Mouse (Mus musculus) liver, adult 2 months (tissue): Measurements from ENCODE around the gene Gale. TPM values are rescaled to one million over a fixed set of nuclear protein-coding genes. Genes with fewer than 3 reads are reported as not detected.

ENCODE experiments used
- DNase-seq: peaks from one replicate; pipeline ENCODE4 v3.0.0-alpha.2; 2011; ENCODE audit warnings: low read depth, low spot score; ENCODE audit errors: extremely low read depth
- H3K27ac ChIP-seq: fragments of 200-500 bp; replicated peaks from 2 replicates; pipeline ENCODE4 v1.5.1; 2012; ENCODE audit warnings: low read depth, mild to moderate bottlenecking, control low read depth, inconsistent platforms, low read length; ENCODE audit not compliant: insufficient read depth
- H3K27me3 ChIP-seq: fragments of 200-500 bp; 2 replicates; pipeline ENCODE4 v1.6.1; 2012; ENCODE audit warnings: mild to moderate bottlenecking, moderate library complexity, low read length, inconsistent platforms; ENCODE audit not compliant: control insufficient read depth, insufficient read depth
- H3K36me3 ChIP-seq: fragments of 200-500 bp; 2 replicates; pipeline ENCODE4 v1.6.1; 2012; ENCODE audit warnings: low read length, inconsistent platforms; ENCODE audit not compliant: control insufficient read depth, insufficient read depth
- H3K4me1 ChIP-seq: fragments of 200-500 bp; 2 replicates; pipeline ENCODE4 v1.6.1; 2011; ENCODE audit warnings: low read length; ENCODE audit not compliant: control insufficient read depth, insufficient read depth
- H3K4me3 ChIP-seq: fragments of 200-500 bp; 2 replicates; pipeline ENCODE4 v1.5.1; 2011; ENCODE audit warnings: low read depth, mild to moderate bottlenecking, control low read depth, low read length, moderate library complexity; ENCODE audit not compliant: insufficient read depth
- H3K79me2 ChIP-seq: fragments of 200-500 bp; 2 replicates; pipeline ENCODE4 v1.6.1; 2012; ENCODE audit warnings: inconsistent platforms, mild to moderate bottlenecking, low read length, moderate library complexity; ENCODE audit not compliant: control insufficient read depth, insufficient read depth
- H3K9ac ChIP-seq: fragments of 200-500 bp; 2 replicates; pipeline ENCODE4 v1.6.1; 2012; ENCODE audit warnings: low read depth, mild to moderate bottlenecking, control low read depth, inconsistent platforms, low read length
- CTCF ChIP-seq: fragments of 200-500 bp; IDR thresholded peaks from 2 replicates; pipeline ENCODE4 v1.5.1; 2011; ENCODE audit warnings: low read depth, low read length, control low read depth
- POLR2A ChIP-seq: fragments of 200-500 bp; IDR thresholded peaks from 2 replicates; pipeline ENCODE4 v1.6.1; 2011; ENCODE audit warnings: low read length, control low read depth; ENCODE audit not compliant: insufficient read depth; ENCODE audit errors: extremely low read depth
- WGBS: fragments of 180-500 bp; shearing (Covaris S2); methylation state at CpG from one replicate; pipeline ENCODE4 v1.1.7; 2018; 5-methylcytosine and 5-hydroxymethylcytosine counted together
- polyA plus RNA-seq: library from polyadenylated mRNA; depleted of rRNA; stranded (reverse); fragments of >200 nt; gene quantifications from 2 replicates; pipeline ENCODE4 v1.2.3, GENCODE M21; 2012
- total RNA-seq: library from RNA; depleted of rRNA; stranded (reverse); fragments of >200 nt; gene quantifications from 2 replicates; pipeline ENCODE4 v1.2.3, GENCODE M21; 2014

Gale gene
- total and polyA plus RNA-seq, 2 experiments, result 32.0 to 38.5 TPM

DNA sequence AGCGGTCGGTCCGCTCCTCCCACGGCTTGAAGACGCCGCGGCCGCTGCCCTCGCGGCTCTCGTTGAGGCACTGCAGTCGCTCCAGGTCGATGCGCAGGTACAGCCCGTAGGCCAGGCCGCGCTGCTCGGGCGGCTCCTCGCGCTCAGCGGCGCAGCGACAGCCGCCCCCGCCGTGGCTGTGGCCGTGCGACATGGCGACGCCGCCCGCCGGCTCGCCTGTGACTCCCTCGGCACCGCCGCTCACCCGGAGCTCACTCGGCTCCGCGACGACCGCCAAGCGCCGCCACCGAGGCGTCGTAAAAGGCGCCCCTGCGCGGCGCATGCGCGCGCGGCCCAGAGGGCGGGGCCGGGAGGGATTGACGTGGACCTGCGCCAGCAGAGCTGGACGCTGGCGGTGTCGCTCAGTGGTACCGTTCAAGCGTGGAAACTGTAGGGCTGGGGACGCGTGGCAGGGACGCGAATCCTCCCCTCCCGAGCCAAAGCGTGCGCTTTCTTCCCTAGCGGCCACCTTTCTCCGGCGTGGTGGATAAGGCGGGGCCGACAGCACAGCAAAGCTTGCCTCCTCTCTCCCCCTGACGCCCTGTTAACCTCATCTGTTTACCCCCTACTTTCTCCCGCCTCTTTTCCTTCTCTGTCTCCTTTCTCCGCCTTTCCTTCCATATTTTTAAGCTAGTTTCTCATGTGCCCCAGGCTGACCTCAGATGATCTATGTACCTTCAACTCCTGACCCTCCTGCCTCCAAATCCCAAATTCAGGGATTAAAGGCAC lies 23.6 kb downstream of the Gale start, which contains the start of gene Pithd1:
Pithd1 (minus strand) TSS at position 322 of the 768 bp plus-strand sequence.
- Histone ChIP-seq H3K4me1 (peaks cover 9% of the 10 kb centered on the region), H3K27ac (peak within 1 kb of the TSS; percentile 69), H3K36me3 (no peaks in the 10 kb centered on the region; the same call in 1 of the 2 replicates), H3K9ac (peak within 1 kb of the TSS; percentile 93), H3K4me3 (peak within 1 kb of the TSS; percentile 55), H3K79me2 (peaks cover 8% of the 10 kb centered on the region; the same call in 1 of the 2 replicates), H3K27me3 (no peaks in the 10 kb centered on the region)
- TF ChIP-seq CTCF (peak; percentile 47; the same call in 1 of the 2 replicates), POLR2A (peak; percentile 85)
- DNase-seq, result peak; percentile 69
- WGBS, result under 1% methylated on average over 77 of the region's 81 CpGs

DNA sequence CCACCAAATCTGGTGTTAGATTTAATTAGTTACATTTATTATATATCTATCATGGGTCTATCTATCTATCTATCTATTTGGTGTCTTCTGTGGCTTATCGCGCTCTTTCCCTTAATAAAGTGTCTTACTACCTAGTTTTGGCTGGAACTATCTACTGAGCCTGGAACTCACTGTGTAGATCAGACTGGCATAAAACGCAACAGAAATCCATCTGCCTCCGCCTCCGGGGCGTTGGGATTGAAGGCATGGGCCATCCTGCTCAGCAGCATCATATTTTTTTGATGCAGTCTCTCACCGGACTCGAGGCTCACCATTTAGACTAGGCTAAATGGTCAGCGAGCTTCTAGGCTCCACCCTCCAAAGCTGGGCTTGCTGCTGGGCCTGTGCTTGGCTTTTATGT lies 24.2 kb downstream of the Gale start:
- Histone ChIP-seq H3K4me3 (peak overlapping the region; percentile 55; the same call in 1 of the 2 replicates), H3K9ac (no peak overlapping the region), H3K27me3 (no peaks in the 10 kb centered on the region), H3K36me3 (no peaks in the 10 kb centered on the region; the same call in 1 of the 2 replicates), H3K4me1 (peaks cover 9% of the 10 kb centered on the region), H3K79me2 (peaks cover 8% of the 10 kb centered on the region; the same call in 1 of the 2 replicates), H3K27ac (no peak overlapping the region)
- DNase-seq, result no peak
- no peak for TF ChIP-seq CTCF
- no peak for TF ChIP-seq POLR2A
- WGBS, result 63% methylated on average over 9 of the region's 9 CpGs

DNA sequence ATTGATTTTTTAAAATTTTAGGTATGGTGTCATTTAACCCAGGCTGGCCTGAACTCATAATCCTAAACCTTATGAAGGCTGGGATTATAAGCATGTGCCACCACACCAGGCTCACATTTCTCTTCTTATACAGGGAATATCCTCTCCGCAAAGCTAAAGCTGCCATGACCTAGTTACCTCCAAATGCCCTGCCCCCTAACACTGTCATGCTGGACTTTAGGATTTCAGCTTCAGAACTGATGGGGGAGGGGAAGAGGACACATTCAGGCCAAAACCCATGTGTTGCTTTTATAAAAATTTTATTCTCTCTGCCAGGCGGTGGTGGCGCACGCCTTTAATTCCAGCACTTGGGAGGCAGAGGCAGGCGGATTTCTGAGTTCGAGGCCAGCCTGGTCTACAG lies 30.4 kb downstream of the Gale start:
- 38% methylated on average over 6 of the region's 6 CpGs for WGBS
- Histone ChIP-seq H3K9ac (no peak overlapping the region), H3K36me3 (no peaks in the 10 kb centered on the region), H3K79me2 (no peaks in the 10 kb centered on the region), H3K27ac (peak overlapping the region; percentile 88), H3K4me1 (peaks cover 9% of the 10 kb centered on the region; the same call in 1 of the 2 replicates), H3K27me3 (no peaks in the 10 kb centered on the region), H3K4me3 (no peak overlapping the region)
- TF ChIP-seq CTCF (no peak), POLR2A (no peak)
- DNase-seq, result peak; percentile 90

DNA sequence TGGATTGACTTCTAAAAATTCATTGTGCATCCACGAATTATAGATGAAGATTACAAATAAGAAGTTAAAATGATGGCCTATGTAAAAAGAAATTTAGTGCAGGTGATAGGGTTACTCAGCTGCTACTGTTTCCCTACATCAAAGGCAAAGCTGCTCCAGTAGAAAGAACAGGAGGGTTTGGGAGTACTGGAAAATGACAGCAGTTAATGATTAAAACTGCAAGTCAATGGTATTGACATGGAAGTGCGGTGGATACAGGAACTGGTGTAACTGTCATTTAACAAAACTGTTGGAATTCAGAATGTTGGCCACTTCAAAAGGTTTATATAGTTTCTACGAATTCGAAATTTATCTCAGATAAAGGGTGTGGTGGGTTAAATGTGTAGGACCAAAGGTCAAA lies 31.6 kb downstream of the Gale start:
- H3K27me3 ChIP-seq, result no peaks in the 10 kb centered on the region
- peak; percentile 80 for DNase-seq
- H3K4me1 ChIP-seq, result peaks cover 9% of the 10 kb centered on the region; the same call in 1 of the 2 replicates
- TF ChIP-seq CTCF, result no peak
- TF ChIP-seq POLR2A, result no peak
- H3K79me2 ChIP-seq, result no peaks in the 10 kb centered on the region
- H3K4me3 ChIP-seq, result no peak overlapping the region
- H3K27ac ChIP-seq, result 0 out of 2 replicates have a peak overlapping the region, but pooled peaks have one; percentile 58
- no peak overlapping the region for H3K9ac ChIP-seq
- WGBS, result 28% methylated on average over 4 of the region's 4 CpGs
- H3K36me3 ChIP-seq, result no peaks in the 10 kb centered on the region

DNA sequence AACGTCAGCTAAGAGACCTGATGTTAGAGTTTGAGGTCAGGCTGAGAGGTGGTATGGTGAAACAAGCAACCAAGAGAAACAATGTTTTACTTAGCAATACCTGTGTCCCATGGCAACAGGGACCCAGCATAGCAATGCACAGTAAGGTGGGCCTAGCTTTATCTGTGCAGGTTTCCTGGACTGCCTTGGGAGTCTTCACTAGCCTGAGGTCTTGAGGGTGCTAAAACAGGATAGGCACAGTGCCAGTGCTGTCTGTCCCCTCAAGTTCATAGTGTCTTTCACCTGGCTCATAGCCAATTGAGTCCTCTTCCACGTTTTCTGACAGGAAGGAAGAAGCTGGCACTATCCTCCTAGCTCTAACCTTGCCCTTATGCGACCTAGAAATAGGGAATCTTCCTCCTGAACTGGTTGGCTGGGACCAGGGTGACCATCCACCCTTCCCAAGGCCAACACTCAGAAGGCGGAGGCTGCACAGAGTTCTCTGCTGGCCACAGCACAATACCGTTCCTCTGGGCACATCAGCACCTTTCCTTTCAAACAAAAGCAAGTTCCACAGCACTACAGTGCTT lies 40.7 kb downstream of the Gale start:
- no peak for DNase-seq
- Histone ChIP-seq H3K4me3 (no peak overlapping the region), H3K79me2 (no peaks in the 10 kb centered on the region), H3K36me3 (peaks cover 49% of the 10 kb centered on the region), H3K27me3 (no peaks in the 10 kb centered on the region), H3K4me1 (peaks cover 7% of the 10 kb centered on the region), H3K27ac (no peak overlapping the region; the same call in 1 of the 2 replicates), H3K9ac (no peak overlapping the region)
- WGBS, result 52% methylated on average over 5 of the region's 5 CpGs
- no peak for TF ChIP-seq POLR2A
- TF ChIP-seq CTCF, result no peak
